8 mouse cellular contexts compared by ENCODE assay signal in the genomic region with DNA sequence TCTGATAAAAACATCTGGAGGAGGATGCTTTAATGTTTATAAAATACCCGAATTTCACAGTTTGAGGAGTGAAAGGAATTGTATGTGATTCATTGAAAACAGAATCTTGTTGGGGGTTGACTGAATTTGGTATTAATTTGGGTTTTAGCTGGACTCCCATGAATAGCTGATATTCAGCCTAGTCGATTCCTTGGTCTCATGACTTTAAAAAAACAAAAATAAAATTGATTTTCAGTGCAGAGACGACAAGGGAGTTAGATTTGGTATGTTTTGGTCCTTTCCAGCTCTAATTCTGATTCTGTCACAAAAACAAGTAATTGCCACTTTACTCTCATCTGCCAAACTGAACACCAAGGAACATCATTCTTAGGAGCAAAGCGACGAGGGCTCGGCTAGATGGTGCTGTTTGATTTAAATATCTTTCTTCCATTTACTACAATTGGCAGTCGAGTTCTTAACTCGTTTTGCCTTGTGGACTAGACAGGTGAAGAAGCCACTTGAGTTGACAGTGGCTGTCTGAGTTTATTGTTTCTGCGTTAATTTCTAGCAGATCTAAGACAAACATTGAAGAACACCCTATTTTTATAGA. TPM values are rescaled to one million over a fixed set of nuclear protein-coding genes. Genes with fewer than 3 reads are reported as not detected.
DNase-seq lines count a peak whose midpoint lies in the region; ATAC-seq lines count a peak whose summit lies in the region.

No protein-coding gene starts in this region.

- no peaks in the 10 kb centered on the region for H3K27me3 ChIP-seq in forebrain, embryonic 12.5 days

- peak overlapping the region; percentile 16; the same call in 1 of the 2 replicates for H3K4me3 ChIP-seq in forebrain, embryonic 12.5 days (replicated peaks)

- peaks cover 27% of the 10 kb centered on the region for H3K4me1 ChIP-seq in forebrain, embryonic 12.5 days

- no peaks in the 10 kb centered on the region for H3K9me3 ChIP-seq in forebrain, embryonic 12.5 days

- no peaks in the 10 kb centered on the region for H3K36me3 ChIP-seq in forebrain, embryonic 12.5 days (replicated peaks)

- WGBS in forebrain, embryonic 12.5 days: 14% methylated on average over 9 of the region's 9 CpGs

- no peak for ATAC-seq in cerebellum, adult (ENCODE audit: insufficient number of reproducible peaks, low FRiP score, low TSS enrichment)
- no peak for ATAC-seq in forebrain, embryonic 12.5 days (ENCODE audit: low FRiP score)

- peak; percentile 34 to 37 for DNase-seq in cerebellum, adult 18-20 months
- peak; percentile 51 for DNase-seq in Muller cell, postnatal 12 days (ENCODE audit: inconsistent ontology term)
- peak; percentile 34 to 41 for DNase-seq in kidney, postnatal 25 days
- peak; percentile 57 for DNase-seq in lung, postnatal 36 days
- DNase-seq in thymus, postnatal 0 days (ENCODE audit: low spot score): peak; percentile 77
- no peak for DNase-seq in adrenal gland, postnatal 36 days

- H3K9ac ChIP-seq in forebrain, embryonic 12.5 days: 0 out of 2 replicates have a peak overlapping the region, but pooled peaks have one; percentile 21

- peak overlapping the region; percentile 77 for H3K4me2 ChIP-seq in forebrain, embryonic 12.5 days

- H3K27ac ChIP-seq in forebrain, embryonic 12.5 days: no peak overlapping the region

RNA-seq across cellular contexts. Expression of gene Ssbp2, which starts 2.9 kb away (rescaled TPM):
- 185 and 191 TPM in 2 replicates for polyA plus RNA-seq in forebrain, embryonic 12.5 days (2016; fragmentation: Nextera tagmentation; extraction: Ambion mirVana)
- polyA plus RNA-seq in thymus, postnatal 0 days (2015; fragmentation: Nextera tagmentation; extraction: Ambion mirVana): 240 and 282 TPM in 2 replicates
- 10 to 100 TPM; 26.4 to 30.4 TPM for total RNA-seq in adrenal gland, postnatal 36 days (2021)

Comparison
In these comparisons a context has a peak if more than half of its experiments do, and no peak if none do; other contexts are left out.
1. DNase-seq: peak in cerebellum, adult 18-20 months (2 of 2), Muller cell, postnatal 12 days (single experiment), kidney, postnatal 25 days (2 of 2), lung, postnatal 36 days (single experiment) and thymus, postnatal 0 days (single experiment); none in adrenal gland, postnatal 36 days (0 of 2).